Mouse (Mus musculus): ENCODE measurements at regions not wholly inside any gene's neighbourhood (a gene's known extent, or its start where the extent isn't known, plus 50 kb on each side); places are given as distances from the start of the nearest gene placed in this dataset.

- DNase-seq (ENCODE audit: low spot score in 2 of 2) = no peak
These were observed 168.6 kb downstream of the Gm19410 start for GRCm38 (mm10) chr8:35934115-35934607.

- no peak for DNase-seq (ENCODE audit: low spot score in 2 of 2)
These were observed 169.4 kb downstream of the Gm19410 start for GRCm38 (mm10) chr8:35935034-35935433.

DNA sequence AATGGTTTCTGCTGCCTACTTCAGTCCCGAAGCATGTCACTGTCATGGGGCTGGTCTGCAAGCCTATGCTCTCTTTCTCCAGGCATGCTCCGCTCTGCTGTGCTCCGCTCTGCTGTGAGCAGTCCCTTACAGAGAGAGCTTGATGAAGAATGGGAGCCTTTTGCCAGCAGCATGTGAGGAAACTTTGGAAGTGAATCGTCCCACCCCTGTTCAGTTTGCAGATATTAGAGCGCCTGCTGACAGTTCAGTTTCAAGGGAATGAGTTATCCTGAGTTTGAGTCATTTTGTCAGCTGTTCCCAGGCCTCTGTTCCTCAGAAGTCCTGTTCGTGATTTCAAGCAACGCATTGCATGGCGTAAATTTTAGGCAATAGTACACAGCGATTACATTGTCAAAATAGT lies 173.6 kb downstream of the Gm19410 start:
- no peak for DNase-seq (ENCODE audit: low spot score in 2 of 2)

GRCm38 (mm10) chr8:35942515-35942914 lies 176.9 kb downstream of the Gm19410 start:
- no peak for DNase-seq (ENCODE audit: low spot score in 2 of 2)

DNA sequence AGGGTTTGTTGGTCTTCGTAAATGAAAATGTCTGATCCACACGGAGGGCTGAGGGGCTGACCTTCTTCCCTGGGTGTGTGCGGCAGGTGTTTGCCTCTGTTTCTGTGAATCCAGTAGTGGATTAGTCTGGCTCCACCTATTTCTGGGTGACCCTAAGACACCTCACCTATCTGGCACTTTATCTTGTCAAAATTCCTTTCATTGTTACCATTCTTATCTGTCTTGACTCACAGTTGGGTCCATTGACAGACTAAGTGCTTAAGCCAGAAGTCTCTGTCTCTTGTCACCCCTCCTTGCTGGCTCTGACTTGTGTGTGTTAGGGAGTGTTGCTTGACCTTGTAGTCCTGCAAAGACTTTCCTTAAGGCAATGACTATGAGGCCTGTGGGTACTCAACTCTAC lies 178.1 kb downstream of the Gm19410 start:
- no peak for DNase-seq (ENCODE audit: low spot score in 2 of 2)

DNA sequence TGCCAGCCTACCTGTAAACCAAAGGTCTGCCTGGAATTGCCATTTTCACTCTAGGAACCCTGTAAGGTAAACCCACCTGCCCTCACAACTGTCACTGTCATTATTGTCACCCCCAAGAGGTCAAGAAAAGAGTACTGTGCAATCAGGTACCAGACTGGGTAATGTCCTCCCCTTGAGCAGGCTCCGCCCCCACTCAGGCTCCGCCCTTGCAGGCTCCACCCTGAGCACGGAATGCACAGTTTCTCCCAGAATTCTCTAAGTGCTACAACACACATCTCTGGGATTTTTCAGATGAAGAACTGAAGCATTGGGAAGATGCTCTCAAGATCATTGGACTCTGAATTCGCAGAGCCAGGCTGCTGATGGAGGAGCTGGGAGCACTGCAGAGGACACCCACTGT lies 178.9 kb downstream of the Gm19410 start:
- DNase-seq (ENCODE audit: low spot score in 2 of 2) = no peak

GRCm38 (mm10) chr8:35946539-35946940 lies 180.9 kb downstream of the Gm19410 start:
- DNase-seq (ENCODE audit: low spot score in 2 of 2) = no peak

- no peak for DNase-seq (ENCODE audit: low spot score in 2 of 2)
These were observed 182.6 kb downstream of the Gm19410 start for GRCm38 (mm10) chr8:35948146-35948545.

GRCm38 (mm10) chr8:35948751-35949183 lies 183.2 kb downstream of the Gm19410 start:
- DNase-seq (ENCODE audit: low spot score in 2 of 2) = no peak

DNA sequence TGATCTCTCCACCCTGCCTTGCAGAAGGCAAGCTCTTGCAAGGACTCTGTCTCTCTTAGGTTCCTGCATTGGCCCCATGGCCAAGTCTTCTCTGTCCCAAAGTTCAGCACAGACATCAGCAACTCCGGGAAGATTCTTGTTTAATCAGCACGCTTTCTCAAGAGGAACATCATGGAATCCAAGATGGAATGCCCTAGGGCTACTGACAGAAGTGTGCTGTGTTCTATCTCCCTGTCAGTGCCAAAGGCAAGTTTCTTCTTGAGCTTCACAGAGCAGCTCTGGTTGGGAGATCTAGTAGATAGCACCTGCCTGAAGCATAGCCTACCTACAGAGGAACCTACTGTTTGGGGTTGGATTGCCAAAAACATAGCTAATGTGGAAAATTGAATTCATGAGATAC lies 189.9 kb downstream of the Gm19410 start:
- DNase-seq (ENCODE audit: low spot score in 2 of 2) = no peak

GRCm38 (mm10) chr8:35956319-35956718 lies 190.7 kb downstream of the Gm19410 start:
- DNase-seq (ENCODE audit: low spot score in 2 of 2) = no peak

- no peak for DNase-seq (ENCODE audit: low spot score in 2 of 2)
These were observed 193.6 kb downstream of the Gm19410 start for GRCm38 (mm10) chr8:35959201-35959600.

GRCm38 (mm10) chr8:35960867-35961614 lies 195.5 kb downstream of the Gm19410 start:
- no peak for DNase-seq (ENCODE audit: low spot score in 2 of 2)

- DNase-seq (ENCODE audit: low spot score in 2 of 2) = no peak
These were observed 196.1 kb downstream of the Gm19410 start for GRCm38 (mm10) chr8:35961615-35962220.

DNA sequence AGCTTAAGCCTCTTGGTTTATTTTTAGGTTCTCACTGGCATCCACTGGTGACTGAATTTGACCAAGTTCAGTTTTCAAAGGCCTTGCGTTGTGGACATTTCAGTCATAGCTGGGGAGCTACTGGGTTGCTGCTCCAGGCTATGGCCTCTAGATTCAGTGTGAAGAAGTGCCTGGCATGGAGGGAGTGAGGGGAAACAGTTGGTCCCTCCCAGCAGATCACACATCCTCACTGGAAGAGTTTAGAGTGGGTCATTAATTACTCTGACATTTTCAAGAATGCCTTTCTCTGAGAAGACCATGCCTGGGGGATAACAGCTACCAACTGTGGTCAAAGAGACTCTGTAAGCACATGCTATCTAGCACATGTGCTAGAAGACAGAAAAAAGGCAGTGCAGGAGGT lies 199.3 kb downstream of the Gm19410 start:
- DNase-seq (ENCODE audit: low spot score in 2 of 2) = no peak

GRCm38 (mm10) chr8:35968341-35968740 lies 202.8 kb downstream of the Gm19410 start:
- DNase-seq (ENCODE audit: low spot score in 2 of 2) = no peak

DNA sequence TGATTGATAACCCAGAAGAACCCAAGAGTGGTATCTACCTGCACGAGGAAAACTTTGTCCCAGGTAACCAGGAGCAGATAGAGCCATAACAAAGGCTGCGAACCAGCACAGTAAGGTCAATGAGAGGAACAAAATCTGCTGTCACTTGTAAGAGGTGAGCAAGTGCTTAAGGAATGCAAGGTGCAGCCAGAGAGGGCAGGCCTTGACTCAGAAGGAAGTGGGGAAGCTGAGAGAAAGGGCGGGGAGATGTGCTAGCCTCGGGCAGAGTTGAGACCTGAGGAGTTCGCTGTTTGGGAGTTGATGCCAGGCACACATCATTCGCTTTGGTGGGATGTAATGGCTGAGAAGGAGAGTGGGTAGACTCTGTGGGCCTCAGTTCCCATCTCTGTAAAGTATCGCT lies 205.5 kb downstream of the Gm19410 start:
- no peak for DNase-seq (ENCODE audit: low spot score in 2 of 2)

DNA sequence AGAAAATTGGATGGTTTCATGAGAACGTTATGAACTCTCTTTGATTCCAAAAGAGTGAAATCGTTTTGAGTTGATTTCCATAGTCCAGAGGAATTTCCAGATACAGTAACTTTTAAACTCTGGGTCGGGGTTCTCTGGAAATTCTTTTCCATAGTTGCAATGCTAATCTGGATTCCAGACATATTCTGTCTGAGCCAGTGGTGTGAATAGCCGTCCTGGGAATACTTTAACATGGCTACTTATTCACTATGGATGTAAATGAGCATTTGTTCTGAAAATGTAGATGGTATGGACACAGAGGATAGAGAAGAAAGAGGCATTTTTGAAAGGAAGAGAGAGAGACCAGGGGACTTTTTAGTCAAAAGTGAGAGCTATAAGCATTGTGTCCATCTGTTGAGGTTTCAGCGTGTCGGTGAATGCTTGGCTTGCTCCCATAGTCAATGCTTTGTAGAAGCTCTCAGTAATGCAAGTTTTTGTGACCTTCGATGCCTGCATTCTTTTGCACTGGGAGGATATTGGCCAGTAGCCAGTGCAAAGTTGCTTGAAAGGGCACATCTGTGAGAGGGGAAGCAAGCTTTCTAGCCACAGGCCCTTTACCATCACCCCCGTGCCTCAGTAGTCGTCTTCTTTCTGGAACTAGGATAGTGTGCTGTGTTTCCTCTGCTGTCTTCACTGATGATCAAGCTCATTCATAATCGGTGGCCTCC lies 208.9 kb downstream of the Gm19410 start:
- no peak for DNase-seq (ENCODE audit: low spot score in 2 of 2)

DNA sequence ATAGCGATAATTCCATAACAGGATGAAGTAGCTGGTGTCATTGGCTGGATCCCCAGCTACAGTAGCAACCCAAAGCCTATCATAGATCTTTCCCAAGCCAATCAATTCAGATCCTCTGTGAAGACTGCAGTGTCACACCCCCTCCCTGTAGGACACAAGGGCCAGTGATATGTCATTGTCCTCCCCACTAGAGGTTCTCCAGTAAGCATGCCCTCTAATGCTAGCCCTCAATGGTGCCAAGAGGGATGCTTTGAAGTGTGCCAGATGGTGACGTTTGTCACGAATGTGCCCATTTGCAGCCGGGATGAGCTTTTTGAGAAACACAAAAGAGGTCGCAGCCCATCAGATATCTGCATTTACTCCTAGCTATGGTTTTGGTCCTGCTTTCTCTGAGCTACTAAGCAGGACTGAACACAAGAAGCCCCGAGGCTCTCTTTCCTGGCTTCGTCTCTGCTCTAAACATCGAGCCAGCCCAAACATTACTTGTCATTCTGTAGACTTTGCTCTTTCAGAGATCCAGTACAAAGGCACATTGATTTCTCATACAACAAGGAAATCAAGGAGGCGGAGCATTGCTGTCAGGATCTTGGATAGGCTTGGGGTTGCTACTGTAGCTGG lies 214.2 kb downstream of the Gm19410 start:
- DNase-seq (ENCODE audit: low spot score in 2 of 2) = no peak

GRCm38 (mm10) chr8:35983083-35983482 lies 217.5 kb downstream of the Gm19410 start:
- no peak for DNase-seq (ENCODE audit: low spot score in 2 of 2)

DNA sequence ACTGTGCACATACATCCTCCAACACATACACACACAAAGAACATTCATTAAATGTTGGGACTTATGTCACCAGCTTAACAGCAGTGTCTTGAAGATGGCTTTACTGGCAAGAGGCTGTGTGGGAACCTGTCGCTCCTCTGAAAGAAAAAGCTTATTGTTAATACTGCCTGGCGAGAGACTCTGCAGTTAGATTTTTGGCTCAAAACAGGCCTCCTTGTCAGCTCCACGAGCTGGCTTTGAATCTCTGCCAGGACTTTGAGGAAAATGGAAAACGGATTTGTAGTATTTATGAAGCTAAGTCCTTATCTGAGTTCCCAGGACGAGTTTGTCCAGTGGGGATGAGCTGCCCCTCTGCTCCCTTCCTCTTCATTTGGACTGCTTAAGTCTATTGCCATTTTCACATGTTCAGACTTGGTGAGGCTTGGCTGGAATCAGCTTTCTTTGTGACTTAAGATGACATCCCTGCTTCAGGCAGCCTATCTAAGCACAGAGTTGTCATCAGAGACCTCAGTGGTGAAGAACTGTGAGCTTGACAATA lies 219.6 kb downstream of the Gm19410 start:
- DNase-seq (ENCODE audit: low spot score in 2 of 2) = no peak

Measured in adrenal gland, adult 18-20 months (tissue).